Mouse (Mus musculus): ENCODE results near the gene B3gat2. TPM values are rescaled to one million over a fixed set of nuclear protein-coding genes. Genes with fewer than 3 reads are reported as not detected.
A peak's percentile ranks its signal among the peaks of the same experiment; 100 is the strongest.

B3gat2 gene
- total RNA-seq (2021) = not detected in 2 replicates
- long read RNA-seq = 0 reads

GRCm38 (mm10) chr1:23761502-23762135, at the start of gene B3gat2:
Gene B3gat2, plus strand, starts transcription at chr1:23761753.
- DNase-seq = peak; percentile 5

DNA sequence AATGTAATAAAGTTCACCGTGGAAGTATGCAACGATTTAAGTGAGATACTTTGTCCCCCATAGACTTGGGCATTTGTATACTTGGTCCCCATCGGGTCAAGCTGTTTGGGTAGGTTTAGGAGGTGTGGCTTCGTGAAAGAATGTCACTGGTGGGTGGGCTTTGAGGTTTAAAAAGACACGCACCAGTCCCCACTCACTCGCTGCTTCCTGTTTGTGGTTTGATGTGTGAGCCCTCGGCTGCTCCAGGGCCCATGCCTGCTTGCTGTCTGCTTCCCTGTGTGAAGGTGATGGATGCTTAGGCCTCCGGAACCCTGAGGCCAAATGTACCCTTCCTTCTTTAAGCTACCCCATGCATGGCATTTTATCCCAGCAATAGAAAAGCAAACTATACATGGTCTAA, 41.2 kb upstream of the B3gat2 start:
- DNase-seq = no peak

GRCm38 (mm10) chr1:23721036-23721435, 40.5 kb upstream of the B3gat2 start:
- no peak for DNase-seq

GRCm38 (mm10) chr1:23722469-23723372, 38.8 kb upstream of the B3gat2 start:
- DNase-seq = no peak

DNA sequence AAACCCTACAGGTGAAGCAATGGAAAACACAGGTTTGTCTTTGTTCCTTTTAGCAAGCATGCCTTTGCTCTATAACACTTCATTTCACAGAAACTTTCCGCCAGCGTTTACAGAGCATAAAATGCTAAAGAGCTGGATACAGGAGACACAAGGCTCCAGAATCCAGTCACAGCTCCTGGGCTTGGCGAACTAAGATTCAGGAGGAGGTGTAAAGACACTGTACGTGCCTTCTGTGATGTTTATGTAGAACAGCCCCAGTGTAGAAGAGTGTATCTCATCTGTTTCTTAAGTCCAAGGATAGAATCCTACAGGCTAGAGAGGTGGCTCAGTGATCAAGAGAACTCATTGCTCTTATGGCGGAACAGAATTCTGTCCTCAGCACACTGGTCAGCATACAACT, 30.2 kb upstream of the B3gat2 start:
- no peak for DNase-seq

- DNase-seq = no peak
These were observed 10.6 kb upstream of the B3gat2 start for GRCm38 (mm10) chr1:23750864-23751532.

DNA sequence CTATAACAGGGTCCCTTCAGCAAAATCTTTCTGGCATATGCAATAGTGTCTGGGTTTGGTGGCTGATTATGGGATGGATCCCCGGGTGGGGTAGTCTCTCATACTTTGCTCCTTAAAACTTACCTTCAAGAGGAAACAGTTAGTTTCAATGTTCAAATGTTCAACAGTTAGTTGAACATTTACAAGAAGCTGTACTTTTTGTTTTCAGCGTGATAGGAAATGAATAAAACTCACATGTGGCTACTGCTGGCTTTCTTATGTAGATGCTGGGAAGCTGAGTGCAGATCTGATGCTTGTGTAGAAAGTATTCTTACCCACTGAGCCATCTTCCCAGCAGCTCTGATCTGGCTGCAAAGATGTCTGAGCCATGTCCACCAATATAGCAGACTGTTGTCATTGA, 8.5 kb upstream of the B3gat2 start:
- no peak for DNase-seq

GRCm38 (mm10) chr1:23753591-23753990, 8.0 kb upstream of the B3gat2 start:
- DNase-seq = no peak

DNA sequence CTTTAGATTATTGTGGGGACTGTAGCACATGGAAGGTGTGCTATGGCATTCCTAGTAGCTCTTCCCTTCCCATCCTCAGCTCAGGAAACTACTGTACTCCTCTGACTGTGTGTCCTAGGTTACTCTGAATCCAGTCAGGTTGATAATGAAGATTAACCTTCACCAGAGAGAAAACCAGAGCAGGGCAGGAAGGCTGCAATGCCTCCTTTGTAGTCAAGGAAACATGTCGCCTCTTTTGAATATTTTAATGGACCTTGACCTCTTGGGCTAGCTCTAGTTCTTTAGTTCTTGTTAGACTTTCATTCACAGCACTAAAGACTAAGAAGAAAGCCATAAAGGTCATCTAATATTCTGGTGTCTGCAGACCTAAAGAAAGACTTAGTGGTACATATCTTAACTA, 7.2 kb upstream of the B3gat2 start:
- DNase-seq = no peak

DNA sequence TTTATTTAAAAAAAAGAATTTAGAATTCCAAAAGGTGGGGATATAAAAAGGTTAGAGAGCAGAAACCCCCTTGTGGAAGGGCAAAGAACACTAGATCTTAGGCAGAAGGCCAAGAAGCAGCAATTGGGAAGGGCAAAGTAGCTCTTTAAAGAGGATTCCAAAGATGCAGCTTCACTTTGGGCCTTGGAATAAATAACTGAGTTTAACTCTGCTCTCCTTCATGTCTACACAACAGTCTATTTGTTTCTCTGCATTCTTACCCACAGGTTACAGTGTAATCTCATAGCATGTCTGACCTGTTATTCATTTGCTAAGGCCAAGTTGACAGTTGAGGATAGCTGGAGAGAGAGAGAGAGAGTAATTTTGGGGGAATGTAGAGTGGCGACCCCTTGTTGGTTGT, 6.6 kb upstream of the B3gat2 start:
- no peak for DNase-seq

GRCm38 (mm10) chr1:23762136-23762687, 659 bp downstream of the B3gat2 start:
- peak; percentile 25 for DNase-seq

GRCm38 (mm10) chr1:23762782-23763630, 1.5 kb downstream of the B3gat2 start:
- peak; percentile 92 for DNase-seq

DNA sequence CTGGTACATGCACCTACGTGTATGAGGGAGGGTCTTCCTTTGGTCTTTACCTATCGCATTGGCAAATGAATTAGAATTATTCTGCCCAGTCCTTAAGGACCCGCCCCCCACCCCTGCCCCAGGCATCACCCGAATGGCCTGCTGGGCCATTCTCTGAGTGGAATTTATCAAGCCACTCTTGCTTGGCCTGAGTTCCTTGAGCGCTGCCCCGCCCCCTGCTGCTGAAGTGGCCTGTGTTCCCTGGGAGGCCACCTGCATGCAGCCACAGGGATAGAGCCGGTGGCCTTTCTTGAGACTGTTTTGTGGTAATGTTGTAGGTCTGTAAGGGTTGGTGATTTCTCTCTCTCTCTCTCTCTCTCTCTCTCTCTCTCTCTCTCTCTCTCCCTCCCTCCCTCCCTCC, 2.2 kb downstream of the B3gat2 start:
- no peak for DNase-seq

- no peak for DNase-seq
These were observed 3.2 kb downstream of the B3gat2 start for GRCm38 (mm10) chr1:23764710-23765109.

DNA sequence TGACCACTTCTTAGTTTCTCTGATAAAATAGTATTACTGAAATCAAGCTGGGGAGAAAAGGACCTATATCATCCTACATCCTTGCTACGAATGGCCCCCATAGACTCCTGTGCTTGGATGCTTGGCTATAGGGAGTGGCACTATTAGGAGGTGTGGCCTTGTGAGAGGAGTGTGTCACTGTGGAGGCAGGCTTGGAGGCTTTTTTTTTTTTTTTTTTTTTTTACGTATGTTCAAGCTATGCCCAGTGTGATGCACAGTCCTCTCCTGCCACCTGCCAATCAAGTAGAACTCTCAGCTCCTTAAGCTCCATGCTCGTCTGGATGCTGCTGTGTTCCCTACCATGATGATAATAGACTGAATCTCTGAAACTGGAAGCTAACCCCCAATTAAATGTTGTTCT, 11.5 kb downstream of the B3gat2 start:
- no peak for DNase-seq

DNA sequence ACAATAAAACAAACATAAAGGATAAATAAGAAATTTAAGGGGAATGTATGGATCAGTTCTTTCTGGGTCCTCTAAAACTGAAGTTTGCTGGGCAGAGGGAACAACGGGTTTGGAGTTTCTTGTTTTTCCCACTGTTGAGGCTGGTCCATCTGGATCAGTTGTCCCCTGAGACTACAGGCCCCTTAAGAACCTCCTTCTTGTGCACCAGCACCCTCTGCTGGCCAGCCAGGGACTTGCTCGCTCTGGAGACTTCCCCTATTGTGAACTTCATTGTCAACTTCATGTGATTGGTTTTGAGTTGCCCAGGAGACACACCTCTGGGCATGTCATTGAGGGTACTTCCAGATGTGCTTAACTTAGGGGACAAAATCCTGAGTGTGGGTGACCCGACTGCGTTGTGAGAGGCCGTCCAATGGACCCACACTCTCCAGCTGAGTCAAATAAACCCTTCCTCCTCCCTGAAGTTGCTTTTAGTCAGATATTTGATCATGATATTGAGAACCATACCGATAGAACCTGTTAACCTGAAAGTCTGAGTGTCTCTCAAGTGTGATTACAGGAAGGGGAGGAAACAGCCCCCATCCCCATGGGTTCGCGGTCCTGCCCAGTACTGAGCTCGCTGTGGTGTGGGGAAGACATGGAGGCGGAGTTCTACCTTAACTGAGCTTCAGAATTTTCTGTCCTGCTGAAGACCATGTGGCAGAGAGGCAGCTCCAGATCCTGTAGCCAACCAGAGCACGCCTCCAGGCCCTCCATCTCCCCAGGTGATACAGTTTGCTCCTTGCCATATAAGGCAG, 31.4 kb downstream of the B3gat2 start:
- DNase-seq = peak; percentile 82

- DNase-seq = no peak
These were observed 36.8 kb downstream of the B3gat2 start for GRCm38 (mm10) chr1:23798306-23798705.

DNA sequence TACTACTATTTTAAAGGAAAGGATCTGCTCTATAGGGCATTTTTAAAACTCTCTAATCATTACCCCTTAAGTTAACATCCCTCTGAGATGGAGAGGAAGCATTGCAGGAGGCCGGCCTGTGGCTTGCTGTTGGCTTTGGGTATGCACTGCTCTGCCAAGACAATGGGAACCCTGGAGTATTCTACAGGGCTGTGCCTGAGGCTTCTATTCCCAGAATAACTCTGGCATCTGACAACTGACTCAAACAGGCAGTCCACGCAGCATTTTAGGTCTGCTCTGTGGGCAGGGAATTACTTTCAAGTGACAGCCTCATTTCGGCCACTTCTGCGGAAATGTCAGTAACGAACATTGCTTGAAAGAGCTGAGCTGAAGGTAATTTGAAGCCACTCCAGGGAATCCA, 60.1 kb downstream of the B3gat2 start:
- DNase-seq = no peak

DNA sequence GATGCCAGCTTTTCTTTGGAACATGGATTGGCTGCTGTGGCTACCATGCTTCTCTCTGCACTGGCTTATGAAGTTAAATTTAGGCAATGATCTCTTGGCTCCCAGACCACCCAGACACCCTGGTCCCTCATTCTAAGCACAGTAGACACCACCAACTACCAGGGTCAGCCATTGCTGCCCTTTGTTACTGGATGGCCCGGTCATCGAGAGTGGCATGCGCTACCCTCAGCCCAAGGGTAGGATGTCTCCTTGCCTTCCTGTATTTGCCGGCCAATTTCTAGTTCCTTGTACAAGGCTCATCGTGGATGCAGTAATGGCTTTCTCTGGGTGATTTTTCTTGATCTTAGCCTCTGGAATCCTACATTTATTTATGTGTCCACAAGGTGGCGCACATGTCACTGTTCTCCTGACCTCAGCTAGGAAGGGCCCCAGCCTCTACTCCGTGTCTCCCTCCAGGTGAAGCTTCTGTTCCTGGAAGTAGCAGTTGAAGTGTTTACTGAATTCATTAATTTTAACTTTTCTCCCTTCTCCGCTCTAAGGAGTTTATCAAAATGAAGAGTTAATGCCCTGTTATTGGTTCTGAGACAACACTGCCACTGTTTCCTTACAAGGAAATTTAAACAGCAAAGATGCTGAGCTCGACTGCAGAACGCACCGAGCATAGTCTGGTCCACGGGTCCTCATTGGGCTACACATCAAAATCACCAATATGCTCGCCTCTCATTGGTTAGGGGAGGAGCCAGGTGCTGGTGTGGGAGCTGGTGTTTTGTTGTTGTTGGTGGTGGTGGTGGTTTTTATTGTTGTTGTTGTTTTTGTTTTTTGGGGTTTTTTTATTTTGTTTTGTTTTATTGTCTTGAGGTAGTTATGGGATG, 65.6 kb downstream of the B3gat2 start:
- DNase-seq = peak; percentile 28

GRCm38 (mm10) chr1:23834246-23834645, 72.7 kb downstream of the B3gat2 start:
- DNase-seq = no peak

Data from adrenal gland, postnatal 25 days (tissue).